Mouse (Mus musculus) WW6 (cell line): ENCODE measurements around the gene Usp10.

Source experiments
- DNase-seq: peaks from one replicate; pipeline ENCODE4 v3.0.0-alpha.2; 2013; ENCODE audit warnings: low read depth, low spot score

The Usp10 gene

DNA sequence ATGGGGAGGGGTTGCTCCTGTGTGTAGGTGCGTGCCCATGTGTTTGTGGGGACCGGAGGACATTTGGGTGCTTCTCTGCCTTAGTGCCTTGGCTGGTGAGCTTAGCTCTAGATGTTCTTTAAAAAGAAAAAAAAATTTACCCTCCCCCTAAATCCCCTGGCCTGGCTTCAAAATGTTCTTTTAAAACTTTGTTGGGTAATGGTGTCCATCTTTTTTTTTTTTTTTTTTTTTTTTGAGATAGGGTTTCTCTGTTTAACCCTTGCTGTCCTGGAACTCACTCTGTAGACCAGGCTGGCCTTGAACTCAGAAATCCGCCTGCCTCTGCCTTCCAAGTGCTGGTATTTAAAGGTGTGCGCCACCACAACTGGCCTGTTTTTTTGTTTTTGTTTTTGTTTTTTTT lies 5.1 kb downstream of the Usp10 start:
- DNase-seq, result no peak

DNA sequence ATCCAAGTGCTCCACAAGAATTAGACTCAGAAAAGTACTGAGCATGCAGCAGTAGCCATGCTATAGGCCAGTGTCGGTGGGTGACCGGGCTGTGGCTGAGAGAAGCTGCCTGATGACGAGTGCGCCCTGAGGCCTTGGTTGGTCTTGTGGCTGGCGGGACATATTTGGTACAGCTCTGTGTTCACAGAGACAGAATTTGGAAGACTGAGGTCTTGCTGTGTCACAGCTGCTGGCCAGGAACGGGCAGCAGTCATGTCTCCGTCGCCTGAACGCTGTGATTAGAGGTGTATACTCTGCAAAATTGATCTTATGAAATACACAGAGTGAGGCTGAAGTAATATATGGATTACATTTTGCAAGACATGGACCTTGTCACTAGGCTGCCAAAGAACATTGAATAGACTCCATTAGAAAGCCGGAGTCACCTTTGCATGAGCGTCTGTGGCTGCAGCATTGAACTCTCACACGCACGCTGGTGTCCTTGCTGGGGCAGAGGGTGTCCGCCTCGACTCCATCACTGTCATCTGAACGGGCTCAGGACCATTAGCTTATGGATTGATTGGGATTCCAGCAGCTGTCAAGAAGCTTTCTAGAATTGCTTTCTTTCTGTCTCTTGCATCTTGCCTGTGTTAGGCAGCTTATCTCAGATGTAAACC lies 6.2 kb downstream of the Usp10 start:
- no peak for DNase-seq

DNA sequence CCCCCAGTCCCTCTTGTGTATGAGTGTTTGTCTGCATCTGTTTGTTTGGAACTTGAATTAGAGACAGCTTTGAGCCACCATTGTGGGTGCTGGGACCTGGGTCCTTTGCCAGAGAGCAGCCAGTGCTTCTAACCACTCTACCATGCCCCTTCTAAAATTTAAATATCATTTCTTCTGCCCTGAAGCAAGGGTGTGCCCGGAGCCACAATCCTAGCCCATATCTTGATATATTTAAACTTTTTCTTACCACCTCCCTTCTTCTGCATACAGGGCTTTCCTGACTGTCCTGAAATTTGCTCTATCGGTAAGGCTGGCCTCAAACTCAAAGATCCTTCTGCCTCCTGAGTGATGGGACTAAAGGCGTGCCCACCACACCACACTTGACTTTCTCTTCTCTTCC lies 7.3 kb downstream of the Usp10 start:
- DNase-seq, result no peak

DNA sequence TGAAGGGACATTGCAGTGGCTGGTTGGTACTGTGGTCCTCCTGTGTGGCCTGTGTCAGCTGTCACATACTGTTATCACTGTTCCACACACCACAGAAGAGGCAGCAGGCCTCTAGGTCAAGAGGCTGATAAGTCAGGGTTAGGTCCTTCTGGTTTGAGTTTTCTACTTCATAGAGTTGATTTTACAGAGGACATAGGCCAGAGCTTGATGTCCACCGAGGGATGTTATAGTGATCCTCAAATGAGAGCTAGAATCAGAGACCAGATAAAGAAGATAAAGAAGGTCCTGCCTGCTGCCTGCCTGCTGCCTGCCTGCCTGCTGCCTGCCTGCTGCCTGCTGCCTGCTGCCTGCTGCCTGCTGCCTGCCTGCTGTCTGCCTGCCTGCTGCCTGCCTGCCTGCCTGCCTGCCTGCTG lies 8.0 kb downstream of the Usp10 start:
- DNase-seq, result no peak

DNA sequence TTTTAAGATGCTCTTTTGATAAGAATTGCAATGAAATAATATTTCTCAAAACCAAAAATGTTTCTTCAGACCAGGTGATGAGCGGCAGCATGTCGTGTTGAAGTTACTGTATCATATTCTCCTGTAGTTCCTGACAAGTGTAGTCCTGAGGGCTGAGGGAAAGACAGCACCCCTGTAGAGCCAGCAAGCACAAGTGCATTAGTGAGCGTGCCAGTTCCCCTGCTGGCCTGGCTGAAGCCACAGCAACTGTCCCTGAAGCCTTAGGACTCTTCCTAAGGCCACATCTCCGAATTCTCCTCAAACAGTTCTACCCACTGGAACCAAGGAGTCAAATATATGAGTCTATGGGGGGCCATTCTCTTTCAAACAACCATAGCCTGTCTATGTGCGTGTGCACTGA lies 13.1 kb downstream of the Usp10 start:
- no peak for DNase-seq

DNA sequence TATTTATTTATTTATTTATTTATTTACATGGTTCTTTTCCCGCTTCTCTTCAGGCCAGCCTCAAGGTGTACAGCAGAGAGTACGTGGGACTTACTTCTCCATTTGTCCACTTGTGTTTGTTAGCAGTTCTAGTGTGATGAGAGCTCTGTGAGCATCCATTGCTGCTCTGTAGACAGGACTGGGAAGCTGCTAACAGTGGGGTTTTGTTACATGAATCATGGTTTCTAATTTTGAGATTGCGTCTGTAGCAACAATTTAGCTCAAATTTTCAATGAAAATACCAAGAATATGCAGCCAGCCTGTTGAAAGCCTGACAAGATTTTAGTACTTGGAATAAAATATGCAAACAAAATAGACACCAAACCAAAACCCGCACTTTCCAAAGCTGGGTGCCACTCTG lies 15.3 kb downstream of the Usp10 start:
- DNase-seq, result no peak

DNA sequence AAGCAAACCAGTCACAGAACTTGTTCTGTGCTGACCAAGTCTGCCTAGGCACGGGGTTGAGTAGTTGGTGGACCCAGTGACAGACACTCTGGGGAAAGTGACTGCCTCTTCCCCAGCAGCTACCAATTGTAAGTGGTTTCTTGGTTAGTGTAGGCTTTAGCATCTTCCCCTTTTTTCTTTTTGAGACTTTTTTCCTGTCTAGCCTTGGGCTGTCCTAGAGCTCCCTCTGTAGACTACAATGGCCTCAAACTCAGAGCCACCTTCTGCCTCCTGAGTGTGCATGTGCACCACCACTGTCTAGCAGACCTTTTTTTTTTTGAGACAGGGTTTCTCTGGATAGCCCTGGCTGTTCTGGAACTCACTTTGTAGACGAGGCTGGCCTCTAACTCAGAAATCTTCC lies 16.3 kb downstream of the Usp10 start:
- DNase-seq, result no peak

DNA sequence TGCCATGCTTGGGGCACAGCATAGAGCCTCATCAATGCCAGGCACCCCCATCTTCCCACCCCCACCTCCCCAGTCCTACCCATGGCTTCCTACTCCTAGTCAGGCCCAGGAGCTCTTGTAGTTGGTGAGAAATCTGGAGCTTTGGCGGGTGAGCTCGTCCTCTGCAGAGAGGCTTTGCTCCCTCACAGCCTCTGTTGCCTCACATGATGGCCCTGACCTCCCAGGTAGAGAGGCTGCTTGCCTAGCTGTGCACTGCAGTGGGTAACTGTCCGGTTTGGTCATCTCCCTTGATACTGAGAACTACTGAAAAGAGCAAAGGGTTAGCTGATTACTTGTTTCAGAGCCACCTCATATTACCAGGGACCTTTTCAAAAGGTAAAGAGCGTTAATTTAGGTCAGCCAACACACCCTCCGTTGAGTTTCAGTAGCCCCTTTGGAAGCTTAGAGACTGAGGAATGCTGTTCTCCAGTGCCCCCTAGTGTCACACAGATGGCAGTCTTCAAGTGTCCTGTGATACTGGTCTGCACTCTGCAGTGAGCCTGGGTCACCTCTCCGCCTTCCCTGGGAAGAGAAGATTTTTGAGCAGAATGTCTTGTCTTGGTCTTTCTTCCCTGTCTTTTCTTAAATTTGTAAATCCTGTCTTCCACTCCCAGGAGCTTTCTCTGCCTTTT lies 17.4 kb downstream of the Usp10 start:
- DNase-seq, result no peak

DNA sequence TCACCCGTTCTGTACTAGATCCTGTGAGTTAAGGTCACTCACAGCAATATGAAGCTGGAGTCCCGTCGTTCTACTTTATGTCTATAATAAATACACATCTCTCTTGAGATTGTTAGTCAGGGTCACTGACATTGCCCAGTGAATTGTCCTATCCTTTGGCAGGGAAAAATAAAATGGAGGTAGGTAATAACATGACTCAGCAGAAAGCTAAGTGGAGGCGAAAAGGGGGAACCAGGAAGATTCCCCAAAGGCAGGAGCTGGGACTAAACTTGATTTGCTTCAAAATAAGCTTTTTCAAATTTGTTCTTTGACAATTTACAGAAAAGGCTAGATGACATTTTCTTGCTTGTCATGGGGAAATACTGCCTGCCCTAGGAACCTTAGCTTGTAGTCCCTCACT lies 21.2 kb downstream of the Usp10 start:
- no peak for DNase-seq

DNA sequence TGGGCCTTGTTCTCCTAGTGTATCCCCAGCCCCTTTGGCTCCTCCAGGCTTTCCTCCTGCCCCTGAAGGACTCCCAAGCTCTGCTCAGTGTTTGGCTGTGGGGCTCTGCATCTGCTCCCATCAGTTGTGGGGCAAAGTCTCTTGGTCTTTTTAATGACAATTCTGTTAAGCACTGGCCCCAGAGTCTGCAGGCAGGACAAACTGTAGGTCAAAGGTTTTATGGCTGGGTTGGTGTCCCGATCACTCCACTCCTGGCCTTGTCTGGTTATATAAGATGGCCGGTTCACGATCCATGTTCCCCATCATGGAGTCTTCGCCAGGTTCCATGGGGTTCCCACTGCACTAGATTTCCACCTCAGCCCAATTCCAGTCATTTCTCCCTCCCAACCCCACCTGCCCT lies 23.5 kb downstream of the Usp10 start:
- DNase-seq, result no peak

DNA sequence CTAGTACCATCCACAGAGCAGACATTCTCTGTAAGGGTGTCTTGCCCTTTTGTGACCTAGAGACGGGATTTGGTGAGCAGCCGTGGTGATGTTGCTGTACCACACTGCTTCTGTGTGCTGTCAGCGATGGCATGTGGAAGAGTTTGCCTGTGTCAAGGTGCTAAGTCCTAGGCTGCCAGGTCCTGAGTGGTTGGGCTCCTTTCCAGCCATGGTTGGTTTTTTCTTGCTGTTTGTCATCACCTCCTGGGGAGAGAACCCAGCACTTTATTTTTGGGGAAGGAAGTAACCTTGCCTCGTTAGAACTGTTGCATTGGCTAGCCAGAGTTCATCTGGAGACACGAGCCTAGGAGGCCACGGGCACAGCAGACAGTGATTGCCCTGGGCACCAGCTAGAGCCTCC lies 25.4 kb downstream of the Usp10 start:
- no peak for DNase-seq

DNA sequence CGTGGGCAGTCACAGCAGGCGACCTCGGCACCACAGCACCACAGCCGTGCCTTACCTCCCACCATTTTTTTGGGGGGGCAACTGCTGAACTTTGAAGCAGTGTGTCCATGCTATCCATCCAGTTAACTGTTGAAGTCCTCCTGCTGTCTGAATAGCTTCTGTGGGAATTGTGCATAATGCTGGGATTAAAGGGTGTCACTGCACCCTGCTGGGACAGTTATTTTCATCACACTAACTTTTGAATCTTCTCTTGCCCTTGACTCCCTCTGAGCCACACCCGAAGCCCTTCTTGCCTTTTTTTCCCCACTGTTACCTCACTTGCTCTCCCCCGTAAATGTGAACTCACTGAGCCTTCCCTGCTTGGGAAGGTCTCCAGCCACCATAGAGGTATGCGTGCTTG lies 28.3 kb downstream of the Usp10 start:
- DNase-seq, result no peak

DNA sequence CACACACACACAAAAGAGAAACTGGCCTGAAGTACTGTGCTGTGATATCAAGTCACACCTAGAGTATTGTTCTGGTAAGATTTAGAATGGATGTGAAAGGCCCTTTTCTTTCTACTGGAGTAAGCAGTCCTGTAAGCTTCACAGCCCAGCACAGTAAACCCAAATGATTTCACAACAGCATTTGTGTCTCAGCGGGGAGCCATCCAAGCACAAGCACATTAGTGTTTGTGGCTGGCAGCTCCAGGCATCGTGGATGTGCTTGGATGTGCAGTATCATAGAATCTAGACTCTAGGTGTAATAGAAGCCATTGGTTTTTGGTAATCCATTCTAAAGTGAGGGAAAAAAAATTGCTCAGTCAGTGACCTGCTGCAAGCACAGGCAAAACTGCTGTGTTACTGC lies 29.2 kb downstream of the Usp10 start:
- DNase-seq, result no peak

DNA sequence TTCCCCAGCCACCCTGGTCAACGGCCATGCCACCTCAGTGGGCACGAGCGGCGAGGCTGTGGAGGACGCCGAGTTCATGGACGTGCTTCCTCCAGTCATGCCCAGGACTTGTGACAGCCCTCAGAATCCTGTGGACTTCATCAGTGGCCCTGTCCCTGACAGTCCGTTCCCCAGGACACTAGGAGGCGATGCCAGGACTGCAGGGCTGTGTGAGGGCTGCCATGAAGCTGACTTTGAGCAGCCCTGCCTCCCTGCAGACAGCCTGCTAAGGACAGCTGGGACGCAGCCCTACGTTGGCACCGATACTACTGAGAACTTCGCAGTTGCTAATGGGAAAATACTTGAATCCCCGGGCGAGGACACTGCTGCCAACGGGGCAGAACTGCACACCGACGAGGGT lies 31.3 kb downstream of the Usp10 start:
- no peak for DNase-seq

DNA sequence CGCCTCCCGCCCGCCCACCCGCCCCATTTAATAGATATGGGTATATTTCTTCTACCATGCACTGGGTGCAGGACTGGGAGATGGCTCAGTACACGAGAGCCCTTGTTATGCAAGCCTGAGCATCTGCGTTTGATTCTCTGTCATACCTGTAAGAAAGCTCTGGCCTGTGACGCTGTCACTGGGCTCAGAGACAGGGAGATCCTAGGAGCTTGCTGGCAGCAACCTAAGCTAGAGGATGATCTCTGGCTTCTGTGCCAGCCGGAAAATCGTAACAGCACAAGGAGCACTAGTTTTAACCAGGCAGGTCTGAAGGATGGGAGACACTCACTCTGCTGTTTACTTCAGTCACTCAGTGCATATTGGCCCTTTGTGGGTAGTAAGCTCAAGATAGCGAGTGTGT lies 33.5 kb downstream of the Usp10 start:
- DNase-seq, result no peak

DNA sequence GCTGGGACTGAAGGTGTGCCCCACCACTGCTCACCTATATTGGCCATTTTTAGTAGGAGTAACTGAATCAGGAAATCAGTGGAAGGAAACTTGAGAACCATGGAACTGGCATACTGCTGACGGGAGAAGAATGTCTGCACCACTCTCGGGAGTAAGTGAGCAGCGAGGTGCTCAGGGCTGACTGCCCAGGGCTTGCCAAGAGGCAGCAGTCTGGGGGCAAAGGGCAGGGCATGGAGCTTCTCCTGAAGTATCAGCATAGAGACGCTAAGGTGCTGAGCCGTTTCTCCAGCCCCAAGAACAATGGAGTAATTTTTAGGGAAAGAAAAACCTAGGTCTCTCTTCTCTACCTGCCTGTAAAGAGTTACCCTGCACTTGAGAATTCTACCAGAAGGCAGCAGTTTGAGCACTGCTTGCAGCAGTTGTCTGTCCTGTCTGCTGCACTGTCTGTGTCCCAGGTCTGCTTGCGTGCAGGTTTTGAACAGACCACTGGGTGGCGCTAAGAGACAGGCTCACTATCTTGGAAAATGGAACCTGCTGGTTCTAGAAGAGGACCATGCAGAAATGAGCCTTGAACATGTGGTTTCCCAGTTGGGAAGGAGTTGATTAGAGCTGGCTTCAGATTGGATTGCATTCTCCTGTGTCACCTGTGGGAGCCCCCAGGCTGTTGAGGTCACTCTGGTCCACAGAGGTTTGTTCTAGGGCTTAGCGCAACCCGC lies 34.1 kb downstream of the Usp10 start:
- DNase-seq, result peak; percentile 57

DNA sequence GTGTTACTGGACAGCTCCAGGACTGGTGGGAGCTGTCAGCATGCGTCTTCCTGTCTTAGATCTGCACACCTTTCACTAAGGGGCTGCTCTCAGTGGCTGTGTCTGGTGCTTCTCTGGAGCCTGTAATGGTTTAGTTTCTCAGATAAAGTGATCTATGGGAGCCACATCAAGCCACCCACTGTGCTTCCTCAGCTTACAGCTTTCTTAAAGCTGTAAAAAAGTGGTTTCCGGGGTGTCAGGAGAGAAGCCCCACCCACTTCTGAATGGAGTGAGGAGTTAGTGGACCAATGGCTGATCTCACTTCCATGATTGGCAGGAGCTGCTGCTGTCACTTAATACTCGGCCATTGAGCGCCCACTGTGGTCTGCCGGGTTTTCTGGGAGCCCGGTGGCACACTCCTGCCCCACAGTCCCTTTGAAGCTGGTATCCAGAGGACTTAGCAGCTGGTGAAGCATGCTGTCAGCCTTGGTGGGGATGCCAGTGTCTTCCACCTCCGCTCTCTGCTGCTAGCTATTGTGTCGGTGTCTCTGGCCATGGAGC lies 36.2 kb downstream of the Usp10 start:
- no peak for DNase-seq

DNA sequence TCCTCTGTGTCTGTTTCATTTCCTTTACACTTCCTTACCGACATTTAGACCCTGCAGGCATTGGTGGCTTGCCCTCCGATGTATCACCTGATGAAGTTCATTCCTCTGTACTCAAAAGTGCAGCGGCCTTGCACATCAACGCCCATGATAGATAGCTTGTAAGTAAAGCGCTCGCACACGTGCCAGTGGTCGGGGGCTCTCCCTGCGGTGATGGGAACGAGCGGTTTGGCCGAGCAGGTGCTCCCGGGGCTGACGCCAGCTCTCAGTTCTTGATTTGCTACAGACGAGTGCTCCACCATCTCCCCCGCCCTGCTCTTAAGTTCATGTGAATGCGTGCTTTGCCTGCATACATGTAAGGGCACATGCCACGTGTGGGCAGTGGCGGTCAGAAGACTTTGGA lies 37.5 kb downstream of the Usp10 start:
- no peak for DNase-seq

DNA sequence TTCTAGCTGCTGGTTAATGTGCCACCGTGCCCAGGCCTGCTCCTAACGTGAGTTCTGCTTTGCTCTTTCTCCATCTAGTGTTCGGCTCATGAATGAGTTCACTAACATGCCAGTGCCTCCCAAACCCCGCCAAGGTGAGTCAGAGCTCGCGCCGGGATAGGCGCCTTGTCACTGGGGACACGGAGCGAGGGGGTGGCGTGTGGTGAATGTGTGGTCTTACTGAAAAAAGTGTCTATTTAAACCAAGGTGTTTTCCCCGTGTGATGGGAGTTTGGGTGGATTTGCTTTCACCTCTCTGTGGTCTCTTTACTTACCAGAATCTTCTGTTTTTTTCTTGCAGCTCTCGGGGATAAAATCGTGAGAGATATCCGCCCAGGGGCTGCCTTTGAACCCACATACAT lies 38.2 kb downstream of the Usp10 start:
- DNase-seq, result no peak

DNA sequence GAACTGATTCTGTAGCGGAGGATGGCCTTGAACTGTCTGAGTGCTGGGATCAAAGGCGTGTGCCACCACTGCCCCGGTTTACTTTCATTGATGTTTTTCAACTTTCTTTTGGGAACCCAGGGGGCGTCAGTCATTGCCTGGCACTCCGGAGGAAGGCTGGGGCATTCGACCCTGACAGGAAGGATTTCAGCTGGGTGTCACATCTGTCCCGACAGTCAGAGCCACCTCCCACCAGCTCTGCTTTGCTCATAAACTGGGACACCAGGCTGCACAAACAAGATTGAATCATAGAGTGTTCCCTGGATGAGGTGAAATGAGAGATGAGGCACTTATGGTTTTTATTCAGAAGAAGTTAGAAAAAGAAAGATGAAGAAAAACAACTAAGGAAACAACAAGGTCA lies 42.1 kb downstream of the Usp10 start:
- no peak for DNase-seq

DNA sequence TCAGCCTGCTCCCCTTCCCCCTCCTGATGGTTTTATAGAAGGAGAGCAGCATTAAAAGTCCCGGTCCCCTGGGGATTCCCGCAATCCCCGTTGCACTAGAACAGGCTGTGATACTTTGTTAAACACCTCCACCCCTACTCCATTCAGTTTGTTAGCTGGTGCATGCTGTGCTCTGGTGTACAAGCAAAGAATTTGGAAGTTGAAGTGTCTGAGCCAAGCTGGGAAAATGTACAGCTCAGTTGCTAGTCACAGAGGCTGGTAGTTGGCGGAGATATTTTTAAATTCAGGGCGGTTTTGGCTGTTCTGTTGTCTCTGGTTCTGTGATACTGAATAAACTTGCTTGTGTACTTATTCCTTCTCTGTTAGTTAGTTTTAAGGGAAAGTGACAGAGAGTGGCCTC lies 42.6 kb downstream of the Usp10 start:
- no peak for DNase-seq

DNA sequence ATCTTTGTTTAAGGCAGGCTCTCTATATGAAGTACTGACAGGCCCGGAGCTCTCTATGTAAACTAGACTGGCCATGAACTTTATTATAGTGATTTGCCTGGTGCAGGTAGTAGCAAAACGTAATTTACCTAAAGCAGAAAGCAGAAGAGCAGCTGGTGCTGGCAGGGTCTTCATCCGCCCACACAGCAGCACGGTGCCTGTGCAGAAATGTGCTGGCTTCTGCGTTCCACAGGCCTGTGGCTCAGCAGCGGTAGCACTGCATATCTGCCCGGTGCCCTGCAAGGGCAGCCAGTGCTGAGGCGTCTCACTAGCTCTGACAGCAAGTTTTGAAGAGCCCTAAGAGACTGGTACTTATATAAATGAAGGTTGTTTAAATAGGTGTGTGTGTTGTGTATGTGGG lies 45.2 kb downstream of the Usp10 start:
- DNase-seq, result no peak

DNA sequence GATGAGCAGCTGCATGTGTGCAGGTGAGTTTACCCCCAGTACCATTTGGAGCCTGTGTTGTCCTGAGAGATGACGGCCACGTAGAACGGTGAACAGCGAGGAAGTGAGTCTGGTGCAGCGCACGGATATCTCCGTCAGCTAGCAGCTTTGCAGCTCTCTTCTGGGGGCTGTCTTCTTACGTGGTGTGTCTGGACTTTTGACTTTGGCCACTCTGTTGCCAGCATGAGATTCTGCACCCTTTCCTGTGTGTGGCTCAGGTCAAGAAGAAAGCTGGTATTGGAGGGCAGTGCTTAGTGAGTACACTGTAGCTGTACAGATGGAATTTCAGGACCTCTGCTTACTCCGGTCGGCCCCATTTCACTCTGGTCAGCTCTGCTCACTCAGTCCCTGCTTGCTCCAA lies 47.9 kb downstream of the Usp10 start:
- DNase-seq, result no peak
